In the genomic region with DNA sequence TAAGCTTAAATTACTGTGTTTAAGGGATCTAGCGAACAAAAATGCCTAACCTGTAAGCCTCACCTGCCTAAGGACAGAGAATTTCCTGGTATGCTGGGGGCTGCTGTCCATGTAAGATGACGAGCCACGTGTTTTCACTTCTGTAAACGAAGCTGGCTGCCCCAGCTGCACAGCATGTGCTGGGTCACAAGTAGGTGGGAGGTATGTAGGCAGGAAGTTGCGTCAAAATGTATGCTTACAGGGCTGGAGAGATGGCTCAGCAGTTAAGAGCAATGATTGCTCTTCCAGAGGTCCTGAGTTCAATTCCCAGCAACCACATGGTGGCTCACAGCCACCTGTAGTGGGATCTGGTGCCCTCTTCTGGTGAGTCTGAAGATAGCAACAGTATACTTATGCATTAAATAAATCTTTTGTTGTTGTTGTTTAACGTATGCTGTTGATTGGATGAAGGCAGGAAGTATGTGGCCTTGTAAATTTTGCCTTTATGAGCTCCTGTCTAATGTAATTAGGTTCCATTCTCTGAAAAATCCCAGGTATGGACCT, we compare ENCODE assay signal across 14 mouse cellular contexts.
DNase-seq lines count a peak whose midpoint lies in the region; ATAC-seq and TF ChIP-seq lines count a peak whose summit lies in the region.
"Had no signal": no experiment of that assay in that cellular context is flagged by ENCODE, and none has a peak within 500 bp of the region (broad histone marks: within the 10 kb centered on the region; RNA-seq: fewer than 3 reads in every experiment).

No protein-coding gene starts in this region.

- H3K4me1 ChIP-seq in cortical plate, adult 2 months (ENCODE audit: control insufficient read depth, insufficient read depth, low read length), result 0 out of 2 replicates have a peak, but pooled peaks cover 4% of the 10 kb centered on the region
- H3K4me1 ChIP-seq: liver, embryonic 13.5 days had no signal

- no peak overlapping the region for H3K27ac ChIP-seq in layer of hippocampus, adult 2 months
- H3K27ac ChIP-seq in cortical plate, adult 2 months (ENCODE audit: insufficient read depth, low read length), result no peak overlapping the region
- H3K27ac ChIP-seq: embryonic facial prominence, embryonic 15.5 days; liver, embryonic 13.5 days had no signal

- no peak for TF ChIP-seq POLR2A in cortical plate, adult 2 months (IDR thresholded peaks at IDR 0.05; ENCODE audit: extremely low read depth, insufficient read depth, low read length)

- no peak overlapping the region for H3K4me3 ChIP-seq in layer of hippocampus, adult 2 months
- H3K4me3 ChIP-seq in cortical plate, adult 2 months (ENCODE audit: insufficient read depth, low read length), result no peak overlapping the region
- H3K4me3 ChIP-seq: embryonic facial prominence, embryonic 15.5 days; liver, embryonic 13.5 days; megakaryocyte, embryonic 14.5 days had no signal

- DNase-seq in CD4-positive, CD25-positive, alpha-beta regulatory T cell, adult 2 months (ENCODE audit: low read depth, low spot score), result peak; percentile 33
- no peak for DNase-seq in layer of hippocampus, adult 2 months (ENCODE audit: low spot score in 2 of 2)
- DNase-seq in layer of hippocampus, postnatal 36 days, result no peak
- DNase-seq in A20 (ENCODE audit: low read depth, low spot score), result peak; percentile 59
- DNase-seq in heart, adult 9 months (ENCODE audit: low spot score in 2 of 2), result no peak
- DNase-seq: adrenal gland, adult 2 months; cerebellum, postnatal 36 days; liver, embryonic 13.5 days; spleen, adult 18-20 months had no signal

- TF ChIP-seq CTCF in layer of hippocampus, adult 2 months (conservative IDR thresholded peaks at IDR 0.05), result peak; percentile 68
- 0 out of 2 replicates have a peak, but pooled peaks have one; percentile 18 for TF ChIP-seq CTCF in cortical plate, adult 2 months (IDR thresholded peaks at IDR 0.05; ENCODE audit: extremely low read depth, insufficient read depth, low read length)

- ATAC-seq in CD4-positive, CD25-positive, alpha-beta regulatory T cell, adult 4 months, result no peak
- ATAC-seq in erythroid progenitor cell, adult 5-6 weeks (replicated peaks; ENCODE audit: low FRiP score, poor library complexity, severe bottlenecking), result no peak

Comparison
In these comparisons a context has a peak if more than half of its experiments do, and no peak if none do; other contexts are left out.
1. DNase-seq: peak in CD4-positive, CD25-positive, alpha-beta regulatory T cell, adult 2 months (single experiment) and A20 (single experiment); none in layer of hippocampus, adult 2 months (0 of 2), layer of hippocampus, postnatal 36 days (0 of 2) and heart, adult 9 months (0 of 2).